Mouse (Mus musculus) forebrain, embryonic 11.5 days (tissue): ENCODE data around the gene Cdkn1a. TPM values are rescaled to one million over a fixed set of nuclear protein-coding genes. Genes with fewer than 3 reads are reported as not detected.

ENCODE experiments used
- ATAC-seq: fragments of 200-750 bp; cut with Nextera tagmentation; replicated peaks from 2 replicates; pipeline ENCODE4 v1.8.0; 2017; ENCODE audit warnings: moderate TSS enrichment; ENCODE audit not compliant: low FRiP score
- DNase-seq: peaks from one replicate; pipeline ENCODE4 v3.0.0-alpha.2; 2017; ENCODE audit warnings: low spot score
- H3K27ac ChIP-seq: fragments of 300-500 bp; sonication (generic); 2 replicates; pipeline ENCODE4 v1.5.1; 2014; ENCODE audit warnings: low read depth, low read length
- H3K27me3 ChIP-seq: fragments of 300-500 bp; sonication (generic); 2 replicates; pipeline ENCODE4 v1.6.1; 2014; ENCODE audit warnings: mild to moderate bottlenecking, low read length, mixed read lengths; ENCODE audit not compliant: control insufficient read depth, insufficient read depth
- H3K36me3 ChIP-seq: fragments of 300-500 bp; sonication (generic); 2 replicates; pipeline ENCODE4 v1.6.1; 2014; ENCODE audit warnings: mild to moderate bottlenecking, low read length, moderate library complexity, mixed read lengths; ENCODE audit not compliant: control insufficient read depth, insufficient read depth
- H3K4me1 ChIP-seq: fragments of 300-500 bp; sonication (generic); replicated peaks from 2 replicates; pipeline ENCODE4 v1.6.1; 2014; ENCODE audit warnings: low read length, mixed read lengths; ENCODE audit not compliant: control insufficient read depth, insufficient read depth
- H3K4me2 ChIP-seq: fragments of 300-500 bp; sonication (generic); 2 replicates; pipeline ENCODE4 v1.6.1; 2014; ENCODE audit warnings: low read depth, mild to moderate bottlenecking, low read length, moderate library complexity, mixed read lengths; ENCODE audit not compliant: severe bottlenecking
- H3K4me3 ChIP-seq: fragments of 300-500 bp; sonication (generic); 2 replicates; pipeline ENCODE4 v1.5.1; 2014; ENCODE audit warnings: low read depth, low read length
- H3K9ac ChIP-seq: fragments of 300-500 bp; sonication (generic); 2 replicates; pipeline ENCODE4 v1.6.1; 2014; ENCODE audit warnings: low read length
- H3K9me3 ChIP-seq: fragments of 300-500 bp; sonication (generic); 2 replicates; pipeline ENCODE4 v1.6.1; 2016; ENCODE audit warnings: low read length, mixed read lengths; ENCODE audit not compliant: control insufficient read depth
- WGBS: fragments of 180-500 bp; shearing (Covaris S2); extraction: QIAGEN DNeasy Blood & Tissue Kit; methylation state at CpG from one replicate; pipeline ENCODE4 v1.1.7; 2014; 5-methylcytosine and 5-hydroxymethylcytosine counted together
- polyA plus RNA-seq: library from polyadenylated mRNA; unstranded; fragments of >200 nt; fragmentation: Nextera tagmentation; extraction: Ambion mirVana; gene quantifications from 2 replicates; pipeline ENCODE4 v1.2.1, GENCODE M21; 2014

The Cdkn1a gene
- polyA plus RNA-seq, 1 experiment from 2014 or later = 27.3 TPM

GRCm38 (mm10) chr17:29071820-29072219, 19.0 kb upstream of the Cdkn1a start:
- Histone ChIP-seq H3K36me3 (no peaks in the 10 kb centered on the region), H3K9ac (no peak overlapping the region), H3K4me1 (peaks cover 4% of the 10 kb centered on the region; the same call in 1 of the 2 replicates), H3K4me3 (no peak overlapping the region), H3K4me2 (no peak overlapping the region), H3K27me3 (no peaks in the 10 kb centered on the region), H3K9me3 (no peaks in the 10 kb centered on the region), H3K27ac (no peak overlapping the region)
- DNase-seq (no peak), ATAC-seq (no peak)
- WGBS = 89% methylated on average over 5 of the region's 5 CpGs

DNA sequence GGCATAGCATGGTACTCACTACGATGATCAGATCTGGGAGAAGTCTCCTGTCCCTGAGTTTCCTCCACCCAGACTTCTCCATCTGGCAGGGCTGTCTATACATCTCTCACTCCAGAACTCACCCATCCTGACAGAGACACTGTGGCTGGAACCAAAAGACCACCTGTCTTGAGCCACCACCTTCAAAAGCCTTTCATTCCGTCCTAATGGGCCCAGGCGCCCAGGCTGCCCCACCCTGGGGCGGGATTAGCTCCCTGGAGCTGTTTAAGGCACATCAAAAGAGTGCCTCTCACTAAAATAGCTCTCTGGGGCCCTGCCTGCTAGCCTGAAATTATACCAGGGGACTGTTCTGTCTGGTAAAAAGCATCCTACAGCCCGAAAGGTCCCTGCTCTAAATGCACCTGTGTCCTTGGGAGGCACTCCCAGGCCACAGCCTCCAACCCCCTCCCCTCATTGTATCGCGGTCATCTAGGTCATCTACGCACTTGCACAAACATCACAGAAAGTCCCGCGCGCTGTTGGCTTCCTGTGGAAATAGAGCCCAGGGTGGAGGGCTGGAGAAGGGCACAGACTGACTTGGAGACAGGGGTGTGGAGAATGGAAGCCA, 18.0 kb upstream of the Cdkn1a start:
- Histone ChIP-seq H3K4me1 (peaks cover 4% of the 10 kb centered on the region; the same call in 1 of the 2 replicates), H3K36me3 (no peaks in the 10 kb centered on the region), H3K4me3 (no peak overlapping the region), H3K9me3 (no peaks in the 10 kb centered on the region), H3K9ac (no peak overlapping the region), H3K27me3 (no peaks in the 10 kb centered on the region), H3K4me2 (no peak overlapping the region), H3K27ac (no peak overlapping the region)
- WGBS = 26% methylated on average over 11 of the region's 11 CpGs
- DNase-seq (no peak), ATAC-seq (no peak)

- 71% methylated on average over 5 of the region's 5 CpGs for WGBS
- Histone ChIP-seq H3K27ac (no peak overlapping the region), H3K4me3 (no peak overlapping the region), H3K4me2 (no peak overlapping the region), H3K27me3 (no peaks in the 10 kb centered on the region), H3K36me3 (no peaks in the 10 kb centered on the region), H3K4me1 (peaks cover 7% of the 10 kb centered on the region; the same call in 1 of the 2 replicates), H3K9ac (no peak overlapping the region), H3K9me3 (no peaks in the 10 kb centered on the region)
- DNase-seq (no peak), ATAC-seq (no peak)
Observed at GRCm38 (mm10) chr17:29073313-29073712, 17.5 kb upstream of the Cdkn1a start.

DNA sequence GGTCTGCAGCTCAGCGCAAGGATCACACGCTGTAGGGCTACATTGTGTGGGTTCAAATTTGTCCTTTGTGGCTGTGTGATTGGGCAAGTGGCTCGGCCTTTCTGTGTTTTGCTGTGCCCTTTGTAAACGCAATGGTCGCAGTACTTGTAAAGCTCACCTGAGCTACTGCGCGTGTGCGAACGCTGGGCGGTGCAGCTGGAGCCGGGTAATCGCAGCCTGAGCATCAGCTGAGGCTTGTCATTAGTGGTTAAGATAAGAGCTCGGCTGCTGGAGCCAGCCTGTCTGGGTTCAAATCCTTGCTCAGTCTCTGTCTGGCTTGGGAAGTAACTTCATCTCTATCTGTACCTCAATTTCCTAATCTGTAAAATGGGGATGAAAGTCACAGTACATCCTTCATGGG, 16.7 kb upstream of the Cdkn1a start:
- H3K36me3 ChIP-seq = no peaks in the 10 kb centered on the region
- H3K27me3 ChIP-seq = no peaks in the 10 kb centered on the region
- WGBS = 84% methylated on average over 13 of the region's 13 CpGs
- H3K9ac ChIP-seq = no peak overlapping the region
- H3K4me3 ChIP-seq = no peak overlapping the region
- H3K9me3 ChIP-seq = no peaks in the 10 kb centered on the region
- H3K4me1 ChIP-seq = peaks cover 13% of the 10 kb centered on the region; the same call in 1 of the 2 replicates
- no peak overlapping the region for H3K4me2 ChIP-seq
- ATAC-seq (no peak), DNase-seq (no peak)
- H3K27ac ChIP-seq = no peak overlapping the region

DNA sequence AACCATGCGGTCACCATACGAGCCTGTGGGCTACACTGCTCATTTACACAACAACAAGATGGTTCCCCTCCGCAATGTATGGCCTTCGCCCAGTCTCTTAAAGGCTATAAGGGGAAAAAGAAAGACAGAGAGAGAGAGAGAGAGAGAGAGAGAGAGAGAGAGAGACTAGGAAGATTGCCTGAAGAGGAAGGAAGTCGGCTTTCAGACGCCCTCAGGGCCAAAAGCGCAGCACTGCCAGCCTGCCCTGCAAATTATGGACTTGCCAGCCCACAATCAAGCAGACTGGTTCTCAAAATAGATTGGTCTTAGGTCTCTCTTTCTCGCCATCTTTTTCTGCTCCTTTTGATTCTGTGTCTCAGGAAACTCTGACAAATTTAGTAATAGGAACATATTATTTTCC, 14.5 kb upstream of the Cdkn1a start:
- Histone ChIP-seq H3K9me3 (no peaks in the 10 kb centered on the region), H3K27me3 (peaks cover 3% of the 10 kb centered on the region; the same call in 1 of the 2 replicates), H3K4me3 (no peak overlapping the region), H3K27ac (no peak overlapping the region), H3K4me2 (no peak overlapping the region), H3K4me1 (peaks cover 20% of the 10 kb centered on the region), H3K36me3 (no peaks in the 10 kb centered on the region), H3K9ac (no peak overlapping the region)
- ATAC-seq = no peak
- 90% methylated on average over 8 of the region's 8 CpGs for WGBS
- DNase-seq = no peak

GRCm38 (mm10) chr17:29077786-29078509, 12.8 kb upstream of the Cdkn1a start:
- H3K4me3 ChIP-seq = peak overlapping the region; percentile 12; the same call in 1 of the 2 replicates
- H3K9me3 ChIP-seq = no peaks in the 10 kb centered on the region
- peaks cover 9% of the 10 kb centered on the region for H3K27me3 ChIP-seq
- WGBS = 25% methylated on average over 14 of the region's 14 CpGs
- no peak overlapping the region for H3K9ac ChIP-seq
- peak overlapping the region; percentile 40 for H3K4me2 ChIP-seq
- ATAC-seq (0 out of 2 replicates have a peak, but pooled peaks have one; percentile 49), DNase-seq (peak; percentile 74)
- no peak overlapping the region for H3K27ac ChIP-seq
- no peaks in the 10 kb centered on the region for H3K36me3 ChIP-seq
- H3K4me1 ChIP-seq = peaks cover 22% of the 10 kb centered on the region

DNA sequence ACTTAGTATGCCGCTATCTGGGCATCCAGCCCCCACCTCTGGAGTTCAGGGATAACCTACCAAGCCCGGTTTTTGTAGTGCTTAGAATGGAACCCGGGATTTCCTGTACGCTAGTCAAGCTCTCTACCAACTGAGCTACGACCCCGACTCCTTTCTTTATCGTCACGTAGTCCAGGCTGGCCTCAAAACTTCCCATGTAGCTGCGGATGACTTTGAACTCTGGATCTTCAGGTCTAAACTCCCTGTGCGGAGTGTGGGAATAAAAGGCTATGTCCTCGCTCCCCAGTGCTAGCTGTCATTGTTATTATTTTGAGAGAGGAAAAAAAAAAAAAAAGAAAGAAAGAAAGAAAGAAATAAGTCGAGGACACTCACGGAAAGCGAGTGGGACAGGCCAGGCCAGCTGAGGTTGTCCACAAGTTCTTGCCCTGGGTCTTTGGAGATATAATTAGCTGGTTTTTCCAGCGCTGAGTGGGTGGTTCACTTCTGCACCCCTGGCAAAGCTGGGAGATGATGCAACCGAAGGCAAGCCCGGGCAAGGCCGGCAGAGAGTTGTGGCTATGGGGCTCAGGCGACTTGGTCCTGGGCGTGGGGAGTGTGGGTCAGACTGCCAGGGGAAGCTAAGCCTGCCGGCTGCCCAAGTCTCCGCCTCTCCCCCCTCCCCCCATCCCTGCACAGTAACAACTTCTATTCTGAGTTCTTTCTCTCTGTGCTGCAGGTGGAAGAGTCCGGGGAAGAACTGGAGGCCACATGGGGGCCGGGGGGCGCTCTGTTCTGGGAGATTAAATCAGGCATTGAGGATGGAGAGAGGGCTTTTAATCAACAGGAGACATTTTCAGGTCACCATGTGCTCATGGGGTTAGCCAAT, 12.0 kb upstream of the Cdkn1a start:
- Histone ChIP-seq H3K9me3 (no peaks in the 10 kb centered on the region), H3K4me2 (peak overlapping the region; percentile 40), H3K4me1 (peaks cover 21% of the 10 kb centered on the region), H3K27ac (peak overlapping the region; percentile 31; the same call in 1 of the 2 replicates), H3K9ac (0 out of 2 replicates have a peak overlapping the region, but pooled peaks have one; percentile 12), H3K27me3 (peaks cover 9% of the 10 kb centered on the region), H3K36me3 (no peaks in the 10 kb centered on the region), H3K4me3 (peak overlapping the region; percentile 12; the same call in 1 of the 2 replicates)
- ATAC-seq (0 out of 2 replicates have a peak, but pooled peaks have one; percentile 18), DNase-seq (peak; percentile 70)
- WGBS = 5% methylated on average over 25 of the region's 25 CpGs
